Comparison of ENCODE assay signal across 17 mouse cellular contexts in genomic region chr1:192405136-192405535, GRCm38 (mm10).
"Had no signal": no experiment of that assay in that cellular context is flagged by ENCODE, and none has a peak within 500 bp of the region (broad histone marks: within the 10 kb centered on the region; RNA-seq: fewer than 3 reads in every experiment).

No protein-coding gene starts in this region.

- H3K9ac ChIP-seq: lung, embryonic 15.5 days; midbrain, embryonic 13.5 days; midbrain, embryonic 15.5 days; neural tube, embryonic 12.5 days; stomach, embryonic 15.5 days had no signal

- H3K27me3 ChIP-seq: lung, embryonic 15.5 days; midbrain, embryonic 13.5 days; midbrain, embryonic 15.5 days; neural tube, embryonic 12.5 days; stomach, embryonic 15.5 days had no signal

- H3K4me1 ChIP-seq: lung, embryonic 15.5 days; megakaryocyte, embryonic 14.5 days; midbrain, embryonic 13.5 days; neural tube, embryonic 12.5 days; stomach, embryonic 15.5 days had no signal

- H3K4me2 ChIP-seq: lung, embryonic 15.5 days; midbrain, embryonic 11.5 days; midbrain, embryonic 13.5 days; midbrain, embryonic 15.5 days; neural tube, embryonic 12.5 days; stomach, embryonic 15.5 days had no signal

- H3K4me3 ChIP-seq: lung, embryonic 15.5 days; megakaryocyte, embryonic 14.5 days; midbrain, embryonic 13.5 days; midbrain, embryonic 15.5 days; neural tube, embryonic 12.5 days; stomach, embryonic 15.5 days had no signal

- H3K36me3 ChIP-seq: lung, embryonic 15.5 days; midbrain, embryonic 13.5 days; midbrain, embryonic 15.5 days; neural tube, embryonic 12.5 days; stomach, embryonic 15.5 days had no signal

- ATAC-seq: lung, postnatal 0 days; midbrain, embryonic 13.5 days; midbrain, embryonic 15.5 days had no signal

- DNase-seq: lung, adult 2 months; lung, postnatal 14 days; lung, postnatal 36 days; right cerebral cortex, postnatal 14 days; thymus, adult 2 months; thymus, postnatal 25 days; thymus, postnatal 4 days had no signal

- H3K27ac ChIP-seq: lung, embryonic 15.5 days; macrophage; midbrain, embryonic 13.5 days; midbrain, embryonic 15.5 days; neural tube, embryonic 12.5 days; stomach, embryonic 15.5 days; stomach, postnatal 0 days had no signal

- H3K9me3 ChIP-seq: lung, embryonic 15.5 days; midbrain, embryonic 13.5 days; midbrain, embryonic 15.5 days; neural tube, embryonic 12.5 days; stomach, embryonic 15.5 days had no signal
